Comparison of ENCODE assay signal across 7 mouse cellular contexts in genomic region chr5:38560586-38561425, GRCm38 (mm10). TPM values are rescaled to one million over a fixed set of nuclear protein-coding genes. Genes with fewer than 3 reads are reported as not detected.
DNase-seq lines count a peak whose midpoint lies in the region; ATAC-seq lines count a peak whose summit lies in the region.

No protein-coding gene starts in this region.

- DNase-seq in MN1 (ENCODE audit: low spot score), result peak; percentile 48
- DNase-seq in heart, postnatal 10 days, result peak; percentile 58 to 61
- peak; percentile 79 to 80 for DNase-seq in kidney, postnatal 36 days
- DNase-seq in lung, postnatal 25 days (ENCODE audit: low spot score), result peak; percentile 50
- peak; percentile 42 for DNase-seq in right cerebral cortex, postnatal 4 days

- peak overlapping the region; percentile 92 for H3K4me3 ChIP-seq in brown adipose tissue, adult 24 weeks (ENCODE audit: insufficient read depth, low read depth, low read length)

- intact Hi-C loops in heart, postnatal 10 days (cut with DNase I), result loop anchor here (2.0 kb wide), 1 partner anchor 14 kb away; no protein-coding TSS in a partner anchor

- no peaks in the 10 kb centered on the region; the same call in none of the 2 replicates for H3K4me1 ChIP-seq in brown adipose tissue, adult 24 weeks (ENCODE audit: control insufficient read depth, insufficient read depth, insufficient read length, low read length)

- H3K27ac ChIP-seq in brown adipose tissue, adult 24 weeks (replicated peaks; ENCODE audit: low read depth, low read length), result peak overlapping the region; percentile 92

- peak; percentile 57 for ATAC-seq in erythroid progenitor cell, adult 5-6 weeks (replicated peaks; ENCODE audit: low FRiP score, poor library complexity, severe bottlenecking)

RNA-seq across cellular contexts. Expression of gene Wdr1, which starts 2.2 kb away (rescaled TPM):
- 48.4 and 56.3 TPM in 2 replicates for polyA plus RNA-seq in brown adipose tissue, adult 24 weeks (2012; ENCODE audit: insufficient read depth, insufficient read length, missing spikeins)
- total RNA-seq in erythroid progenitor cell, adult 5-6 weeks (2015; ENCODE audit: low replicate concordance), result 51.9 and 78.0 TPM in 2 replicates
- total RNA-seq in erythroid progenitor cell, adult 5-6 weeks (2017; ENCODE audit: low replicate concordance), result 46.1 and 46.3 TPM in 2 replicates
- total RNA-seq in heart, postnatal 10 days (2021), result 100 to 1,000 TPM; 184 to 188 TPM

RNA-seq across cellular contexts. Expression of gene Slc2a9, which starts 57.9 kb away (rescaled TPM):
- polyA plus RNA-seq in brown adipose tissue, adult 24 weeks (2012; ENCODE audit: insufficient read depth, insufficient read length, missing spikeins), result 0.83 and 1.9 TPM in 2 replicates
- total RNA-seq in erythroid progenitor cell, adult 5-6 weeks (2015; ENCODE audit: low replicate concordance), result 2.9 TPM in 1 of 2 replicates, not detected in the other
- total RNA-seq in erythroid progenitor cell, adult 5-6 weeks (2017; ENCODE audit: low replicate concordance), result 0.90 TPM in 1 of 2 replicates, not detected in the other
- total RNA-seq in heart, postnatal 10 days (2021), result 1 to 10 TPM; 2.2 to 2.8 TPM

Comparison
In these comparisons a context has a peak if more than half of its experiments do, and no peak if none do; other contexts are left out.
1. Peak in every context shown above with its lines: DNase-seq, ATAC-seq, H3K4me3 ChIP-seq and H3K27ac ChIP-seq.